Mouse (Mus musculus) embryo, embryonic 11 days (tissue): ENCODE measurements at regions not wholly inside any gene's neighbourhood (a gene's known extent, or its start where the extent isn't known, plus 50 kb on each side); places are given as distances from the start of the nearest gene placed in this dataset.
"Not testable (repeated sequence)": the region's sequence is repeated elsewhere in the genome, so short reads cannot be mapped to it uniquely, and the experiment has no call there.

Source experiments
- DNase-seq: peaks from one replicate; pipeline ENCODE4 v3.0.0-alpha.2; 2015

GRCm38 (mm10) chr6:22716864-22717557 is 158.3 kb upstream of the Ptprz1 start:
- no peak for DNase-seq

- DNase-seq, result peak; percentile 19
Measured at GRCm38 (mm10) chr6:22716144-22716856, 159.0 kb upstream of the Ptprz1 start.

- no peak for DNase-seq
Measured at GRCm38 (mm10) chr6:22698187-22698586, 177.1 kb upstream of the Ptprz1 start.

- peak; percentile 30 for DNase-seq
Measured at GRCm38 (mm10) chr6:22688678-22689126, 186.6 kb upstream of the Ptprz1 start.

- no peak for DNase-seq
Measured at GRCm38 (mm10) chr6:22674586-22674929, 200.7 kb upstream of the Ptprz1 start.

GRCm38 (mm10) chr6:22673919-22674585 is 201.2 kb upstream of the Ptprz1 start:
- no peak for DNase-seq

- DNase-seq, result no peak
Measured at GRCm38 (mm10) chr6:22671524-22671923, 203.8 kb upstream of the Ptprz1 start.

- DNase-seq, result no peak
Measured at GRCm38 (mm10) chr6:22668190-22668975, 206.9 kb upstream of the Ptprz1 start.

- DNase-seq, result not testable (repeated sequence)
Measured at GRCm38 (mm10) chr6:22657401-22657800, 217.9 kb upstream of the Ptprz1 start.

GRCm38 (mm10) chr6:22640100-22640499 is 235.2 kb upstream of the Ptprz1 start:
- DNase-seq, result no peak

GRCm38 (mm10) chr6:22635141-22635540 is 240.2 kb upstream of the Ptprz1 start:
- no peak for DNase-seq

GRCm38 (mm10) chr6:22634740-22635139 is 240.6 kb upstream of the Ptprz1 start:
- DNase-seq, result no peak

- DNase-seq, result no peak
Measured at GRCm38 (mm10) chr6:22591592-22591991, 235.5 kb upstream of the Fam3c start.

GRCm38 (mm10) chr6:22584851-22585250 is 228.8 kb upstream of the Fam3c start:
- DNase-seq, result no peak

GRCm38 (mm10) chr6:22572925-22573324 is 216.9 kb upstream of the Fam3c start:
- no peak for DNase-seq

GRCm38 (mm10) chr6:22567891-22568290 is 211.8 kb upstream of the Fam3c start:
- no peak for DNase-seq

- DNase-seq, result no peak
Measured at GRCm38 (mm10) chr6:22548296-22549245, 192.5 kb upstream of the Fam3c start.

- DNase-seq, result no peak
Measured at GRCm38 (mm10) chr6:22541603-22542002, 185.6 kb upstream of the Fam3c start.

- no peak for DNase-seq
Measured at GRCm38 (mm10) chr6:22538254-22538653, 182.2 kb upstream of the Fam3c start.

GRCm38 (mm10) chr6:22524384-22524783 is 168.3 kb upstream of the Fam3c start:
- no peak for DNase-seq

GRCm38 (mm10) chr6:22523582-22524234 is 167.7 kb upstream of the Fam3c start:
- DNase-seq, result no peak
